Mouse (Mus musculus) T-helper 17 cell (primary cell): ENCODE results near the gene Stk10.

Experiments used
- in situ Hi-C, 2 experiments: fragments of 300-600 bp; cut with MboI, MseI; formaldehyde crosslinking; loops; 1 replicate in 1 of 2; 2 replicates in 1 of 2; pipeline ENCODE4 v1.15.1; 2025; ENCODE audit warnings: high pct_unique_total_duplicates in 2 of 2

Stk10 gene

GRCm38 (mm10) chr11:32565088-32565487 is 32.0 kb downstream of the Stk10 start:
- in situ Hi-C loops: loop anchor here in 1 of 2 experiments (25.0 kb wide), 1 partner anchor 553 kb away; the partner anchor contains the start of gene Nsg2

GRCm38 (mm10) chr11:32566184-32566583 is 33.1 kb downstream of the Stk10 start:
- in situ Hi-C loops: loop anchor here in 1 of 2 experiments (25.0 kb wide), 1 partner anchor 554 kb away; the partner anchor contains the start of gene Nsg2

GRCm38 (mm10) chr11:32567000-32567855 is 34.1 kb downstream of the Stk10 start:
- in situ Hi-C loops: loop anchor here in 1 of 2 experiments (25.0 kb wide), 1 partner anchor 555 kb away; the partner anchor contains the start of gene Nsg2

- in situ Hi-C loops: loop anchor here in 1 of 2 experiments (25.0 kb wide), 1 partner anchor 556 kb away; the partner anchor contains the start of gene Nsg2
These were observed 35.0 kb downstream of the Stk10 start for GRCm38 (mm10) chr11:32568060-32568459.

- in situ Hi-C loops: loop anchor here in 1 of 2 experiments (25.0 kb wide), 1 partner anchor 556 kb away; the partner anchor contains the start of gene Nsg2
These were observed 35.7 kb downstream of the Stk10 start for GRCm38 (mm10) chr11:32568637-32569293.

GRCm38 (mm10) chr11:32571103-32571502 is 38.0 kb downstream of the Stk10 start:
- in situ Hi-C loops: loop anchor here in 1 of 2 experiments (5.0 to 25.0 kb wide), 2 partner anchors 39 to 559 kb away; partner anchors contain the start of genes Efcab9, Nsg2 and Stk10

GRCm38 (mm10) chr11:32573669-32574068 is 40.6 kb downstream of the Stk10 start:
- in situ Hi-C loops: loop anchor here in 1 of 2 experiments (5.0 to 25.0 kb wide), 2 partner anchors 41 to 561 kb away; partner anchors contain the start of genes Efcab9, Nsg2 and Stk10

GRCm38 (mm10) chr11:32575964-32576759 is 43.1 kb downstream of the Stk10 start:
- in situ Hi-C loops: no loop called here

- in situ Hi-C loops: no loop called here
These were observed 43.6 kb downstream of the Stk10 start for GRCm38 (mm10) chr11:32576760-32577050.

- in situ Hi-C loops: no loop called here
These were observed 47.3 kb downstream of the Stk10 start for GRCm38 (mm10) chr11:32580305-32580947.

- in situ Hi-C loops: no loop called here
These were observed 47.9 kb downstream of the Stk10 start for GRCm38 (mm10) chr11:32581031-32581430.

GRCm38 (mm10) chr11:32582813-32583212 is 49.7 kb downstream of the Stk10 start:
- in situ Hi-C loops: no loop called here

GRCm38 (mm10) chr11:32585996-32586395 is 52.9 kb downstream of the Stk10 start:
- in situ Hi-C loops: loop anchor here in 1 of 2 experiments (5.0 kb wide), 2 partner anchors 49 to 139 kb away; no protein-coding TSS in a partner anchor

- in situ Hi-C loops: loop anchor here in 1 of 2 experiments (5.0 kb wide), 2 partner anchors 50 to 140 kb away; no protein-coding TSS in a partner anchor
These were observed 54.3 kb downstream of the Stk10 start for GRCm38 (mm10) chr11:32587191-32588089.

GRCm38 (mm10) chr11:32588090-32588891 is 55.2 kb downstream of the Stk10 start:
- in situ Hi-C loops: loop anchor here in 1 of 2 experiments (5.0 kb wide), 2 partner anchors 51 to 141 kb away; no protein-coding TSS in a partner anchor

GRCm38 (mm10) chr11:32588892-32589172 is 55.7 kb downstream of the Stk10 start:
- in situ Hi-C loops: loop anchor here in 1 of 2 experiments (5.0 kb wide), 2 partner anchors 52 to 142 kb away; no protein-coding TSS in a partner anchor

- in situ Hi-C loops: loop anchor here in 1 of 2 experiments (5.0 kb wide), 2 partner anchors 52 to 142 kb away; no protein-coding TSS in a partner anchor
These were observed 56.1 kb downstream of the Stk10 start for GRCm38 (mm10) chr11:32589201-32589600.

- in situ Hi-C loops: loop anchor here (5.0 kb wide), 3 partner anchors 52 to 142 kb away; no protein-coding TSS in a partner anchor
These were observed 56.7 kb downstream of the Stk10 start for GRCm38 (mm10) chr11:32589791-32590190.
